Mouse (Mus musculus): ENCODE data around the gene Gm5072. TPM values are rescaled to one million over a fixed set of nuclear protein-coding genes. Genes with fewer than 3 reads are reported as not detected.
"Not testable (repeated sequence)": the region's sequence is repeated elsewhere in the genome, so short reads cannot be mapped to it uniquely, and the experiment has no call there.

Gene Gm5072
- polyA plus RNA-seq (2015; fragmentation: Nextera tagmentation; extraction: Ambion mirVana), result not detected in 2 replicates

DNA sequence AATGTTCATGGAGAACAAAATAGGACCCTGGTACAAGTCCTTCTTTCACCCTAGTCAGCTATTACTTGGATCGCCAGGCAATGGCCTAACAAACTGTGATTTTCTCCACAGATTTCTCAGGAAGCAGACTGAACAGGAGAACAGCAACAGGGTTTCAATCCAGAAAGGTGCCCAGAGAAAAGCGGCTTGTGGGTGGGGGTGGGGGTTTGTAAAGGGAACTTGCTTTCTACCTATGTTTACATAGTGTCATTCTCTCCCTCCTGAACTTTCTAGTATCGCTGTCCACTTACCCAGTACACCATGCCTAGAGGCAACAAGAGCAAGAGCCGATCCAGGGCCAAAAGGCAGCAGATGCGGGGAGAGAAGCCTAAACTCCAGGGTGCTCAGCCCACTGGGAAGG, at the start of gene Gm5072:
Gene Gm5072 (plus strand): TSS at position 301 of the 400 bp plus-strand sequence.
- not testable (repeated sequence) for H3K4me2 ChIP-seq; ATAC-seq (ENCODE audit: low read depth); H3K4me1 ChIP-seq (replicated peaks); H3K9ac ChIP-seq; H3K36me3 ChIP-seq; H3K27me3 ChIP-seq; H3K27ac ChIP-seq (replicated peaks); H3K9me3 ChIP-seq; H3K4me3 ChIP-seq
- WGBS, result no CpG with 5 or more reads among the region's 5 CpGs

Other genes starting within 250 kb of the Gm5072 start
- not detected in 2 replicates for gene Mageb2, start 60.8 kb upstream of the Gm5072 start, polyA plus RNA-seq (2015; fragmentation: Nextera tagmentation; extraction: Ambion mirVana)
- gene Gm8914, start 87.6 kb downstream of the Gm5072 start, polyA plus RNA-seq (2015; fragmentation: Nextera tagmentation; extraction: Ambion mirVana), result not detected in 2 replicates
- not detected in 2 replicates for gene 1700084M14Rik, start 183.4 kb downstream of the Gm5072 start, polyA plus RNA-seq (2015; fragmentation: Nextera tagmentation; extraction: Ambion mirVana)
- not detected in 2 replicates for gene Gm14781, start 239.7 kb downstream of the Gm5072 start, polyA plus RNA-seq (2015; fragmentation: Nextera tagmentation; extraction: Ambion mirVana)